Mouse (Mus musculus): Measurements from ENCODE around the gene Vmn1r135. TPM values are rescaled to one million over a fixed set of nuclear protein-coding genes. Genes with fewer than 3 reads are reported as not detected.
"Not testable (repeated sequence)": the region's sequence is repeated elsewhere in the genome, so short reads cannot be mapped to it uniquely, and the experiment has no call there.

Vmn1r135 gene
- polyA plus RNA-seq (2015; fragmentation: Nextera tagmentation; extraction: Ambion mirVana), result not detected in 2 replicates

DNA sequence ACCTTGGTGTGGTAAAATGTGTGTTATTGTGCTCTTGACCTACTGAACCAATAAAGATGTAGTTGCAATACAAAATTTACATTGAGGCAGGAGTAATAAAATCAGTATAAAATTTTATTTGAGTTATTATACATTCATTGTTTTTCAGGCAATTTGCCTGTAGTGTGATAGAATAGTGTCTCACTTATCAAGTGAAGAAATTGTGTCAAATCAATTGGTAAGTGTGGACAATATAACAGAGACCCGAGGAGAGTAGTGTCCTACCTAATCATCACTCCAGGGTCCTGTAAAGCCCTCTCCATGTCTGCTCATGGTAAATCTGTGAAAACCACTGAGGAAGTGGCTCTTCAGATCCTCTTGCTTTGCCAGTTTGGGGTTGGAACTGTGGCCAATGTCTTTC lies at the start of gene Vmn1r135:
Gene Vmn1r135 (plus strand): TSS at position 301 of the 400 bp plus-strand sequence.
- H3K4me3 ChIP-seq; H3K36me3 ChIP-seq; H3K27me3 ChIP-seq (replicated peaks); H3K27ac ChIP-seq (replicated peaks); ATAC-seq (ENCODE audit: extremely low read depth, insufficient number of reproducible peaks, low FRiP score, low TSS enrichment); H3K9ac ChIP-seq; H3K9me3 ChIP-seq; H3K4me1 ChIP-seq; H3K4me2 ChIP-seq: not testable (repeated sequence)
- no CpG with 5 or more reads among the region's 1 CpGs for WGBS

DNA sequence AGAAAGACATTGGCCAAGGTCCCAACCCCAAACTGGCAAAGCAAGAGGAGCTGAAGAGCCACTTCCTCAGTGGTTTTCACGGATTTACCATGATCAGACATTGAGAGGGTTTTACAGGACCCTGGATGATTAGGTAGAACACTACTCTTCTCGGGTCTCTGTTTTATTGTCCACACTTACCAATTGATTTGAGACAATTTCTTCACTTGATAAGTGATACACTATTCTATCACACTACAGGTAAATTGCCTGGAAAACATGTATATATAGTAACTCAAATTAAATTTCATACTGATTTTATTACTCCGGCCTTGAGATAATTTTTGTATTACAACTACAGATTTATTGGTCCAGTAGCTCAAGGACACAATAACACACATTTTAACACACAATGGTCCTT lies 35.5 kb upstream of the Vmn1r135 start, which contains the start of gene Gm4177:
Gene Gm4177 (minus strand): TSS at position 101 of the 400 bp plus-strand sequence.
- H3K4me2 ChIP-seq; H3K4me3 ChIP-seq; H3K27ac ChIP-seq (replicated peaks); H3K9ac ChIP-seq; ATAC-seq (ENCODE audit: extremely low read depth, insufficient number of reproducible peaks, low FRiP score, low TSS enrichment); H3K36me3 ChIP-seq; H3K9me3 ChIP-seq; H3K27me3 ChIP-seq (replicated peaks); H3K4me1 ChIP-seq: not testable (repeated sequence)
- no CpG with 5 or more reads among the region's 3 CpGs for WGBS

DNA sequence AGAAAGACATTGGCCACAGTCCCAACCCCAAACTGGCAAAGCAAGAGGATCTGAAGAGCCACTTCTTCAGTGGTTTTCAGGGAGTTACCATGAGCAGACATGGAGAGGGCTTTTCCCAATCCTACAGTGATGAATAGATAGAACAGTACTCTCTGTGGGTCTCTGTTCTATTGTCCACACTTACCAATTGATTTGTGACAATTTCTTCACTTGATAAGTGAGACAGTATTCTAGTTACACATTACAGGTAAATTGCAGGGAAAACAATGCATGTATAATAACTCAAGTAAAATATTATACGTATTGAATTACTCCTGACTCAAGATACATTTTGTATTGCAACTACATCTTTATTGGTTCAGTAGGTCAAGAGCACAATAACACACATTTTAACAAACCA lies 12.0 kb downstream of the Vmn1r135 start, which contains the start of gene Gm5725:
Gene Gm5725 (minus strand): TSS at position 101 of the 400 bp plus-strand sequence.
- WGBS, result no CpG with 5 or more reads among the region's 1 CpGs
- not testable (repeated sequence) for ATAC-seq (ENCODE audit: extremely low read depth, insufficient number of reproducible peaks, low FRiP score, low TSS enrichment)

More for the DNA sequence above, 12.0 kb downstream of the Vmn1r135 start, which contains the start of gene Gm5725:
- H3K4me1 ChIP-seq; H3K4me3 ChIP-seq; H3K27me3 ChIP-seq (replicated peaks); H3K9me3 ChIP-seq; H3K9ac ChIP-seq; H3K4me2 ChIP-seq; H3K27ac ChIP-seq (replicated peaks); H3K36me3 ChIP-seq: not testable (repeated sequence)

Other genes starting within 250 kb of the Vmn1r135 start
- gene Vmn1r132, start 218.3 kb upstream of the Vmn1r135 start, polyA plus RNA-seq (2015; fragmentation: Nextera tagmentation; extraction: Ambion mirVana), result not detected in 2 replicates
- gene Gm4175, start 70.9 kb upstream of the Vmn1r135 start, polyA plus RNA-seq (2015; fragmentation: Nextera tagmentation; extraction: Ambion mirVana), result not detected in 2 replicates
- not detected in 2 replicates for gene Gm4177, start 35.6 kb upstream of the Vmn1r135 start, polyA plus RNA-seq (2015; fragmentation: Nextera tagmentation; extraction: Ambion mirVana)
- gene Gm5725, start 11.9 kb downstream of the Vmn1r135 start, polyA plus RNA-seq (2015; fragmentation: Nextera tagmentation; extraction: Ambion mirVana), result not detected in 2 replicates
- not detected in 2 replicates for gene Gm5891, start 88.9 kb downstream of the Vmn1r135 start, polyA plus RNA-seq (2015; fragmentation: Nextera tagmentation; extraction: Ambion mirVana)
- gene Vmn1r137, start 162.2 kb downstream of the Vmn1r135 start, polyA plus RNA-seq (2015; fragmentation: Nextera tagmentation; extraction: Ambion mirVana), result not detected in 2 replicates
- gene Vmn1r138, start 196.5 kb downstream of the Vmn1r135 start, polyA plus RNA-seq (2015; fragmentation: Nextera tagmentation; extraction: Ambion mirVana), result not detected in 2 replicates
- not detected in 2 replicates for gene Gm6176, start 224.0 kb downstream of the Vmn1r135 start, polyA plus RNA-seq (2015; fragmentation: Nextera tagmentation; extraction: Ambion mirVana)
- gene Vmn1r139, start 236.7 kb downstream of the Vmn1r135 start, polyA plus RNA-seq (2015; fragmentation: Nextera tagmentation; extraction: Ambion mirVana), result not detected in 2 replicates